Mouse (Mus musculus): ENCODE data around the gene Degs1.

DNA sequence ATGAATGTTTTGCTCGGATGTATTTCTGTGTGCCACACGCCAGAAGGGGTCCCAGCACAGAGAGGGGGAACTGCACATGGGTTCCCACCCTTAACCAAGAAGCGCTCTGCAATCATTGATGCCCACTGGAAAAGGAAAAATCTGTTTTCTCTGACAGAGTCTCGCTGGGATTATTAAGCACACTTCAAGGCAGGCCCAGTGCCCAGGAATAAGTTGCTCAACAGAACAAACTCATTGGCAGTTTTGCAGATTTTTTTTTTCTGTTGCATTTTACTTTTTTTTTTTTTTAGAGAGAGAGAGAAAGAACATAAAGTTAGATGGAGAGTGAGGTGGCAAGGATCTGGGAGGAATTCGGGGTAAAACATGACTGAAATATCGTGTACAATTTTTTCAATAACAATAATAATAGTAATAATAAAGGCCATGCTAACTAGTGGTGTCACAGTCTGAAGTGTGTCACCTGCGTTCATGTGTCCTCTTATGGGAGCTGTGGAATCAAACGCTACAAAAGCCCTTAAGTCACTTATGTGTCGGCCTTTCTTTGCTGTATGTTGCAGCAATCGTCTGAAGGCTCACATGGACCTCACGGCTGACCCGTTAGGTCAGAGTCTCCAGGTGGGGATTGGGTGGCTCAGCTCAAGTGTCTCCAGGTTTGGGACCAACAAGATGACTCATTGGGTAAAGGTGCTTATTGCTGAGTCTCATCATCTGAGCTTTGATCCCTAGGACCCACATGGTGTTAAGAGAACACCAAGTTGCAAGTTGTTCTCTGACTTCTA lies 28.7 kb downstream of the Degs1 start:
- TF ChIP-seq CTCF (IDR thresholded peaks at IDR 0.05): no peak
- TF ChIP-seq POLR2A (IDR thresholded peaks at IDR 0.05; ENCODE audit: insufficient read depth, low read depth, low read length): no peak
- TF ChIP-seq EP300 (IDR thresholded peaks at IDR 0.05; ENCODE audit: insufficient read depth, low read depth, low read length): no peak

All from heart, adult 2 months (tissue).